Mouse (Mus musculus) midbrain, postnatal 0 days (tissue): ENCODE results near the gene Izumo4. TPM values are rescaled to one million over a fixed set of nuclear protein-coding genes. Genes with fewer than 3 reads are reported as not detected.
A peak's percentile ranks its signal among the peaks of the same experiment; 100 is the strongest.

ENCODE experiments used
- ATAC-seq: fragments of 200-750 bp; cut with Nextera tagmentation; 2 replicates; pipeline ENCODE4 v1.8.0; 2017; ENCODE audit warnings: moderate number of reproducible peaks, mild to moderate bottlenecking, moderate TSS enrichment, moderate library complexity; ENCODE audit not compliant: low FRiP score
- DNase-seq: peaks from one replicate; pipeline ENCODE4 v3.0.0-alpha.2; 2015; ENCODE audit warnings: low spot score
- H3K27ac ChIP-seq: fragments of 300-500 bp; sonication (generic); 2 replicates; pipeline ENCODE4 v1.5.1; 2014; ENCODE audit warnings: low read depth, mild to moderate bottlenecking, low read length, mixed read lengths
- H3K27me3 ChIP-seq: fragments of 300-500 bp; sonication (generic); 2 replicates; pipeline ENCODE4 v1.6.1; 2014; ENCODE audit warnings: low read length, control low read depth, mixed read lengths; ENCODE audit not compliant: insufficient read depth
- H3K36me3 ChIP-seq: fragments of 300-500 bp; sonication (generic); 2 replicates; pipeline ENCODE4 v1.6.1; 2014; ENCODE audit warnings: low read length, control low read depth, mixed read lengths; ENCODE audit not compliant: insufficient read depth
- H3K4me1 ChIP-seq: fragments of 300-500 bp; sonication (generic); 2 replicates; pipeline ENCODE4 v1.6.1; 2014; ENCODE audit warnings: mild to moderate bottlenecking, control low read depth, antibody characterized with exemption, low read length, mixed read lengths; ENCODE audit not compliant: insufficient read depth
- H3K4me2 ChIP-seq: fragments of 300-500 bp; sonication (generic); 2 replicates; pipeline ENCODE4 v1.6.1; 2014; ENCODE audit warnings: low read depth, mild to moderate bottlenecking, low read length, mixed read lengths; ENCODE audit not compliant: poor library complexity, severe bottlenecking
- H3K4me3 ChIP-seq: fragments of 300-500 bp; sonication (generic); 2 replicates; pipeline ENCODE4 v1.5.1; 2014; ENCODE audit warnings: low read depth, mild to moderate bottlenecking, low read length, moderate library complexity
- H3K9ac ChIP-seq: fragments of 300-500 bp; sonication (generic); replicated peaks from 2 replicates; pipeline ENCODE4 v1.6.1; 2014; ENCODE audit warnings: mild to moderate bottlenecking, low read length, moderate library complexity, mixed read lengths; ENCODE audit not compliant: poor library complexity, severe bottlenecking
- H3K9me3 ChIP-seq: fragments of 300-500 bp; sonication (generic); 2 replicates; pipeline ENCODE4 v1.6.1; 2016; ENCODE audit warnings: low read length, control low read depth
- CTCF ChIP-seq: IDR thresholded peaks from 2 replicates; pipeline ENCODE4 v1.5.1; 2016; ENCODE audit warnings: antibody characterized with exemption, mild to moderate bottlenecking
- WGBS: fragments of 180-500 bp; shearing (Covaris S2); extraction: QIAGEN DNeasy Blood & Tissue Kit; methylation state at CpG from one replicate; pipeline ENCODE4 v1.1.7; 2014; 5-methylcytosine and 5-hydroxymethylcytosine counted together
- polyA plus RNA-seq: library from polyadenylated mRNA; unstranded; fragments of >200 nt; fragmentation: Nextera tagmentation; extraction: Ambion mirVana; gene quantifications from 2 replicates; pipeline ENCODE4 v1.2.1, GENCODE M21; 2015
- total RNA-seq: library from RNA; depleted of rRNA; stranded (reverse); fragments of >200 nt; gene quantifications from 2 replicates; pipeline ENCODE4 v1.2.3, GENCODE M21; 2014

The Izumo4 gene
- total and polyA plus RNA-seq, 2 experiments from 2014 or later = 26.3 to 44.0 TPM

DNA sequence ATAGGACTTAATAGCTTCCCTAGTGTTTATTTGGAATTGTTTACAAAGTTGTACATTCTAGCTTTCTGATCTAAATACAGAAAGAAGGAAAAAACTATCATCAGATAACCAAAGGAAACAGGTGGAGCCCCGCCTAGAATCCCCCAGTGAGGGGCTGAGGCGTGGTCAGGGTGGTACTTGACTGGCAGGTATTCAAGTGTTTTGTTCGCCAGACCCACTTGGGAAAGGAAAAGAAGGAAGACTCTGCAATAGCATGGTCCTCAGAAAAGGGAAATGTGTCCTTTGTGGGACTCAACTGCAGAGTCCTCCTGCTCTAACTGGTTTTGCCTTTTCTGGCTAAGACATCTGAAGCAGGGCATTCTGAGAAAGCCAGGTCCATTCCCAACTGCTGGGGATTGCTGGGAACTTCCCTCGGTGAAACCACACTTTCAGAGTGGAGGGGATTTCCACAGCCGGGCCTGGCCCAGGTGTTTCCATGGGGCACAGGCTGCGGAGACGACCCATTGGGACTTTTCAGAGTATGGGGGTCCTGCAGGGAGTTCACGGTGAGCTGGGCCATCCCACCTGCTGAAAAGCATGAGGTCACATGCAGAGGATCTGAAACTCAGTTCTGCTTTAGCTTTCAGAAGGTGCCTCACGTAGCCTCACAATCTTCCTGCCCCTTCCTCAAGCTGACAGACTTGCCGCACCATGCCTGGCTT is 6.0 kb upstream of the Izumo4 start:
- Histone ChIP-seq H3K4me2 (no peak overlapping the region), H3K4me1 (peaks cover 5% of the 10 kb centered on the region; the same call in 1 of the 2 replicates), H3K4me3 (no peak overlapping the region), H3K27ac (no peak overlapping the region), H3K9ac (no peak overlapping the region), H3K9me3 (no peaks in the 10 kb centered on the region), H3K27me3 (no peaks in the 10 kb centered on the region), H3K36me3 (peaks cover 11% of the 10 kb centered on the region)
- DNase-seq (no peak), ATAC-seq (no peak)
- no peak for TF ChIP-seq CTCF
- 72% methylated on average over 10 of the region's 10 CpGs for WGBS

DNA sequence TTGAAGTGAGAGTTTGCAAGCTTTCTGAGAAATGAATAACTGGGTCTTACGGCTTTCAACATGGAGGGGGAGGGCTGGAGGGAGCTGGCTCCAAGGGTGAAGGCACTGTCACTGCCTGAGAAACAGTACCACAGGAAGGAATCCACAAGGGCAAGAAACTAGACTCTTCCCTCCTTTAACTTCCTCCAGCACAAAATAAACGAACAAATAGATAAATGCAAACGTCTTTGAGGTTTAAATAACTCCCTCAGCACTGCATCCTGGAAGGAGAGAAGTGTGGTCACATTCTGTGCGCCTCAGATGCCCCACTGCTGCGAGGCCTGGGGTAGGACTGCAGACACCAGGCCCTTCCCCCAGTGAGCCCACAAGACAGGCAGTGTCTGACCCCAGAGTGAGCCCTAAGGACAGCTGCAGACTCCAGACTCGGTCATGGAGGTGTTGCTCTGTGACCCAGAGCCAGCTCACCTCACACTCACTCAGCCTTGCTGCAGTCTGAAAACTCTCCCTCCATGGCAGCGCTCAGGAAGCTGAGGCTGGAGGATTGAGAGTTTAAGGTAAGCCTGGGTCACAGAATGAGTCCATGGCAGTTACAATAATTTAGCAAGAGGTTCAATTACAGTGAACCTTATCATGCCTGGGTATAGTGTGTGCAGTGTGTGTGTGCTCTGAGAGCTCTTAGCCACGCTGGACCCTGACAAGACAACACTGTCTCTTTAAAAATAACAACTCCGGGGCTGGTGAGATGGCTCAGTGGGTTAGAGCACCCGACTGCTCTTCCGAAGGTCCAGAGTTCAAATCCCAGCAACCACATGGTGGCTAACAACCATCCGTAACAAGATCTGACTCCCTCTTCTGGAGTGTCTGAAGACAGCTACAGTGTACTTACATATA is 5.2 kb upstream of the Izumo4 start:
- WGBS = 75% methylated on average over 11 of the region's 12 CpGs
- H3K27ac ChIP-seq = no peak overlapping the region
- DNase-seq = no peak

DNA sequence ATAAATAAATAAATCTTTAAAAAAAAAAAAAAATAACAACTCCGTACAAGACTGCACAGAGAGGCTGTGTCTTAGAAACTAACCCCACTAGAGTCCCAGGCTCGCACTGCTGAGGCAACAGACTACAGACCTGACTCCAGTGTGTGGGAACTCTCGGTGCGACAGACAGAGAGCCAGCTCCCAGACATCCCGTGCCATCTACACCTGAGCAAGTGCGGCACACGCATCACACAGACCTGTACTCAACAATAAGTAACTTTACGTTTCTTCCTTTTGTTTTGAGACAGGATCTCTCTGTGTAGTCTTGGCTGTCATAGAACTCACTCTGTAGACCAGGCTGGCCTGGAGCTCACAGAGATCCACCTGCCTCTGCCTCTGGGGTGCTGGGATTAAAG is 4.6 kb upstream of the Izumo4 start:
- H3K9ac ChIP-seq = no peak overlapping the region
- TF ChIP-seq CTCF = no peak
- no peak overlapping the region for H3K27ac ChIP-seq
- no peaks in the 10 kb centered on the region for H3K27me3 ChIP-seq
- no peak for ATAC-seq
- no peak for DNase-seq
- H3K4me3 ChIP-seq = no peak overlapping the region
- peaks cover 5% of the 10 kb centered on the region; the same call in 1 of the 2 replicates for H3K4me1 ChIP-seq
- no peak overlapping the region for H3K4me2 ChIP-seq
- H3K36me3 ChIP-seq = peaks cover 5% of the 10 kb centered on the region
- H3K9me3 ChIP-seq = no peaks in the 10 kb centered on the region
- 88% methylated on average over 8 of the region's 8 CpGs for WGBS

More for the DNA sequence above, 5.2 kb upstream of the Izumo4 start:
- no peak for TF ChIP-seq CTCF
- H3K9me3 ChIP-seq = no peaks in the 10 kb centered on the region
- no peak overlapping the region for H3K9ac ChIP-seq
- ATAC-seq = no peak
- H3K36me3 ChIP-seq = peaks cover 5% of the 10 kb centered on the region
- H3K4me1 ChIP-seq = peaks cover 5% of the 10 kb centered on the region; the same call in 1 of the 2 replicates
- H3K4me2 ChIP-seq = no peak overlapping the region
- H3K27me3 ChIP-seq = no peaks in the 10 kb centered on the region
- H3K4me3 ChIP-seq = no peak overlapping the region

DNA sequence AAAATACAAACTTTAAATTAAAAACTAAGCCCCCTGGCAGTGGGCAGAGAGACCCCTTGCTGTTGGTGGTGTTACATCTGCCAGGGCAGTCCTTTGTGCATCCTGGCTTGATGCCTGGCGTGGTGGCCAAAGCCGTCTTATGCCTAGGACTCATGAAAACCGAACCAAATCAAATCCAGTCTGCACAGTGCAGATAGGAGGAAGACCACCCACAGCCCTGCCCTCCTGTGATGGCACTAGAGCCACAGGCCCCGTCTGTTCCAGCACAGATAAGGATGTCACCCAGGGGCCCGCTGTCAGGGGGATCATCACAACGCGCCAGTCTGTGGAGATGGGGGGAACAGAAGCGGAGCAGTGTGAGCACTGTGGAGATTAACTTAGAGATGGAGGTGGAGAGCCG is 4.2 kb upstream of the Izumo4 start:
- no peaks in the 10 kb centered on the region for H3K9me3 ChIP-seq
- H3K27me3 ChIP-seq = no peaks in the 10 kb centered on the region
- WGBS = 59% methylated on average over 9 of the region's 9 CpGs
- peak overlapping the region; percentile 13; the same call in 1 of the 2 replicates for H3K9ac ChIP-seq
- no peak overlapping the region for H3K4me2 ChIP-seq
- TF ChIP-seq CTCF = no peak
- H3K27ac ChIP-seq = no peak overlapping the region
- H3K36me3 ChIP-seq = peaks cover 5% of the 10 kb centered on the region
- no peak overlapping the region for H3K4me3 ChIP-seq
- peaks cover 5% of the 10 kb centered on the region; the same call in 1 of the 2 replicates for H3K4me1 ChIP-seq
- ATAC-seq (no peak), DNase-seq (no peak)

DNA sequence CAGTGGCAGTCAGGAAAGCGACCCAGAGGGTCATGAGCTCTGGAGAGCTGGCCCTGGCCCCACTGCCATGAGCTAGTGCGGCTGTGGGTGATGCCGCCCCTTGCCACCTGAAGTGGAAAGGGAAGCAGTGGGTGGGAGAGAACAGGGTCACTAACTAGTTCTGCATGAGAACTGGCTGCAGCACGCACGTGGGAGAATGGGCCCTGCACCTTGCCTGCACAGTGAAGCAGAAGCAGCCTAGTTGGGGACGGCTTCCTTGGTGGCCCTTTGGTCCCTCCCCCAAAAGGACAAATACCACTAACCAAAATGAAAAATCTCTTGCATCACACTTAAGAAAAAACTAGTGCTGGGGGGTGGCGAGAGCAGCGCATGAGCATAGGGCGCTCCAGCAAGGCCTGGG is 3.4 kb upstream of the Izumo4 start:
- no peaks in the 10 kb centered on the region for H3K9me3 ChIP-seq
- TF ChIP-seq CTCF = no peak
- no peak overlapping the region for H3K27ac ChIP-seq
- ATAC-seq (no peak), DNase-seq (no peak)
- H3K36me3 ChIP-seq = peaks cover 5% of the 10 kb centered on the region
- H3K4me2 ChIP-seq = no peak overlapping the region
- peaks cover 10% of the 10 kb centered on the region for H3K4me1 ChIP-seq
- H3K27me3 ChIP-seq = no peaks in the 10 kb centered on the region
- H3K4me3 ChIP-seq = no peak overlapping the region
- H3K9ac ChIP-seq = no peak overlapping the region
- WGBS = 92% methylated on average over 9 of the region's 9 CpGs
